Mouse (Mus musculus) CD4-positive, CD25-positive, alpha-beta regulatory T cell, adult 4 months (primary cell): ENCODE measurements around the gene Per2. TPM values are rescaled to one million over a fixed set of nuclear protein-coding genes. Genes with fewer than 3 reads are reported as not detected.
"Not testable (repeated sequence)": the region's sequence is repeated elsewhere in the genome, so short reads cannot be mapped to it uniquely, and the experiment has no call there.

Experiments
- ATAC-seq: one replicate; pipeline ENCODE4 v1.8.0; 2017
- polyA plus RNA-seq, 2 experiments: library from polyadenylated mRNA; unstranded; fragments of 100-300 nt; shearing (Covaris generic); gene quantifications; one replicate each; pipeline ENCODE4 v1.2.1; 2017

The Per2 gene
- polyA plus RNA-seq: 1 to 10 TPM; 1.9 to 2.1 TPM

GRCm38 (mm10) chr1:91459059-91459809 is at the start of gene Per2:
Per2 (minus strand) TSS chr1:91459324.
- ATAC-seq: peak; percentile 95

- ATAC-seq: no peak
Observed at GRCm38 (mm10) chr1:91504615-91505014, 45.5 kb upstream of the Per2 start.

GRCm38 (mm10) chr1:91498579-91498978 is 39.5 kb upstream of the Per2 start:
- ATAC-seq: no peak

DNA sequence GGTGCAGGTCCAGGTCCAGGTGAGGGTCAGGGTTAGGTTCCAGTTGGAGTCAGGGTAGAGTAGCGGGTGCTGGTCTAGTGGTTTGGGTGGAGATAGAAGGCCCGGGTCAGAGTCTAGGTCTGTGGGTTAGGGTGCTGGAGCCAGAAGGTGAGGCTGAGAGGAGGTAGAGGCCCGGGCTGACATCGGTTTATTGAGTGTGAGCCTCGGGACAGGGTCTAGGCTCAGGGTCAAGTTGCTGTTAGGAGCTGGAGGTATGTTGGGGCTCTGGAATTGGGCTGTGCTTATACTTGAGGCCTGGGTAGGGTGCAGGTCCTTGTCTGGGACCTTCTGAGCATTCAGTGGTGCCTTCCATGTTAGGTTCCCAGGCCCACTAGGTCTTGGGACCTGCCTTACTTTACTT is 36.2 kb upstream of the Per2 start:
- no peak for ATAC-seq

GRCm38 (mm10) chr1:91494457-91495140 is 35.5 kb upstream of the Per2 start, which contains the start of gene Traf3ip1:
Traf3ip1 (plus strand) TSS chr1:91494647.
- ATAC-seq: peak; percentile 97

DNA sequence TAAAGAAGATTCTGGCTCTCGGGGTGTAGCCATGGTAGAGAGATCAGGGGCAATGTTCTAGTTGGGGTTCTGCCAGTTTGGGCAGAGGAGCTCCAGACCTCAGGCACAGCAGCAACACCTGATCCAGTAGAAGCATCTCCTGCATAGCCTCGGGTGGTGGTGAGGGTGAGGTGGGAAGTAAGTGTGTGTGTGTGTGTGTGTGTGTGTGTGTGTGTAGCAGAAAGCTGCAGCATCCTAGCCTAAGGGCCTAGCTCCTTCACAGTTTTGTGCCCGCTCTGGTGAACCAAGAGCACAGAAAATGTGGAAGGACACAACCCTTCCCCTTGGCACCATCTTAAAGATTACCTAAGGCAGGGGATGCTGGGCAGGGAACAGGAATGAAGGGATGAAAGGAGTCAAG is 34.8 kb upstream of the Per2 start:
- ATAC-seq: no peak

GRCm38 (mm10) chr1:91492740-91493139 is 33.6 kb upstream of the Per2 start:
- ATAC-seq: no peak

DNA sequence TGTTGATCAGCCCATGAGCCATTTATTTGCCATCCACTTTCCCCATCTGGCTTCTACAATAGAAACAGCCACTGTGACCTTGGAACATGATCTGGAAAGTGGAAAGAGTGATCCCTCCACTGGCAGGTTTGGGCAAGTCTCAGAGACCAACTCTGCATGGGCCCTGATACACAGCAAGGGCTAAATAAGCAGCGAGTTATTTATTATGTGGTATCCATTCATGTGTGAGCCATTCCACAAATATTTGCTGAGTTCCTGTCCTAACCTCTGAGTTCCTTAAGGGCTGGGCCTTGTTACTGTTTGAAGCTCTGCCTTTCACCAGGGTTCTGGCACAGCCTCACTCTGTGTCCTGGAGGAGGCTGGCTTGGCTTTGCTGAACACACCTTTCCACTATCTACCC is 31.2 kb upstream of the Per2 start:
- ATAC-seq: no peak

GRCm38 (mm10) chr1:91486165-91486564 is 27.0 kb upstream of the Per2 start:
- no peak for ATAC-seq

DNA sequence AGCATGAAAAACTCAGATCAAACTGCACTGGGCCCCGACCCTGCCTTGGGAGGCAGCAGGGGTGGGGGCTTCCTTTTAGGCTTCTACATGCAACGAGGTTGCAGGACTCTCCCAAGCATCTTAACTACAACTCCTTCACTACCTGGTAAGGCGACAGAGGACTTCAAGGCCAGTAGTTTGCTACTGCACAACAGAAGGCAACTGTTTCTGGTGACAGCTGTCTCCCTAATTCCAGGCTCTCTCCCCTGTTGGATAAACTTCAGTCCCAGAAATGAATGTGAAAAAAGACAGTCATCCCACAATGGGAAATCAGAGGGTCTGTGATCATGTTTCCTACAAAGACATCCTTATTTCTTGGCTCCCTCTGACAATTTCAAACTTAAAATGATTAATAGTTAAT is 26.3 kb upstream of the Per2 start:
- no peak for ATAC-seq

GRCm38 (mm10) chr1:91484011-91484346 is 24.9 kb upstream of the Per2 start:
- no peak for ATAC-seq

DNA sequence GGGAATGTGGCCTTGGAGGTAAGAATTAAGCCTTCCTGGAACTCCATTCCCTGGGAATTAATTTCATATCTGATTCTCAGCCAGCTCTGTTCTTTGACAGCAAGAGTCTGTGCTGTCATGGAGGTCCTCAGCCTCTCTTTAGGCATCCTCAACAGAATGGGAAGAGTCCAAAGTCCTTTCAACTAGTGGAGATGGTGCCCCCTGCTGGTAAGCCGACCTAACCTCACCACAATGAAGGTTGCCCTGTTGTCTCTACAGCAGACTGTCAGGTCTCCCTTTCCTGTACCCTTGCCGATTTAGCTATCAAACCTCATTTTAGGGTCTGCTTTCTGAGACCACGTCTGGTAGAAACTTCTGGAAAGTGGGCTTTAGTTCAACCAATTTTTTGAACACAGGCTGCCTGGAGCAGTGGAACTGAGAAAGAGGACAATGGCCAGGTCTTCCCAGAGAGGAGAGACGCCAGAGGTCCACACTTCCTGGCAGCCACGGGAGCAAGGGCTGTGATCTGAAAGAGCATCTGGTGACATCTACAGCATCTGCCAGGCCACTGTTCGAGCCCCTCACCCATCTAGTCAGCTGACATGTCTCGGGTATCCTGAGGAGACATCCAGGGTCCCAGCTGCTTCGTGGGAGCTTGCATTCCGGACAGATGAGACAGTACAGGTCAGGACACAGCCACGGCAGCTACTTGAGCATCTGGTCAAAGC is 24.3 kb upstream of the Per2 start:
- peak; percentile 72 for ATAC-seq

DNA sequence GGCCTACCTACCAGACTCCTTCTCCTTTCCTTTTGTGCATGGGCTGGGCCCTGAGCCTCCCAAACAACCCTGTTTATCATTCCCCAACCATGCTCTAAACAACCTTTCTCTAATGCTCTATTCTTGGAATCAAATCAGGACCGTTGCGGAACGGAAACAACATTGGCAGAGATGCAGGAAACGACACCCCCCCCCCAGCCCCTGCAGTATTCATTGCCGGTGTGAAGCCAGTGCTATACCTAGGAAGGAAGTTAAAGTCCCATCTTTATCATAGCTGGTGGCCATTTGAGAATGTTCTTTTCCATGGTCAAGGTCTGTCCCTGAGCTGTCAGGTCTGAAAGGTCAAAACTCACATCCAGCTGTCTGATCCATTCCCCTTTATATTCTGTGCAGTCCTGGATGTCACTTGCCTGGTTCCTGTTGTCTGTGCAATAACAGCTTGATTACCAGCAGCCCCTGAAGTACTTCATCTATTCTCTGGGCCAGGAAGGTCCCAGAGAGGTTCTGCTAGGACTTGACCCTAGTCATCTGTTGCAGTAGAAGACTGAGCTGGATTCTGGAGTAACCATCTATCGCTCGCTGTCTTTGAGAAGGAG is 23.6 kb upstream of the Per2 start:
- ATAC-seq: no peak

DNA sequence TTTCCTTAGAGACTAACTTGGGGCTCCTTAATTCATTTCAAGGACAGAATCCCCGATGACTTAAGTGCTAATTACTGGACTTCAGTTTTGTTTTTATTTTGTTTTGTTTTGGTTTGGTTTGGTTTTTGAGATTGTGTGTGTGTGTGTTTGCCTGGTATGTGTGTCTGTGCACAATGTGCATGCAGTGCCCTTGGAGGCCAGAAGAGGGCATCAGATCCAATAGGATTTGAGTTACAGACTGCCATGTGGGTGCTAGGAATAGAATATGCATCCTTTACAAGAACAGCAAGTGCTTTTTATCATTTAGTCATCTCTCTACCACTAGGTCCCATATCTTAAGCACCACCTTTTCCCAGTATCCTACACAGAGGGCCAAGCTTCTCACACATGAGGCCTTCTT is 19.8 kb upstream of the Per2 start:
- no peak for ATAC-seq

DNA sequence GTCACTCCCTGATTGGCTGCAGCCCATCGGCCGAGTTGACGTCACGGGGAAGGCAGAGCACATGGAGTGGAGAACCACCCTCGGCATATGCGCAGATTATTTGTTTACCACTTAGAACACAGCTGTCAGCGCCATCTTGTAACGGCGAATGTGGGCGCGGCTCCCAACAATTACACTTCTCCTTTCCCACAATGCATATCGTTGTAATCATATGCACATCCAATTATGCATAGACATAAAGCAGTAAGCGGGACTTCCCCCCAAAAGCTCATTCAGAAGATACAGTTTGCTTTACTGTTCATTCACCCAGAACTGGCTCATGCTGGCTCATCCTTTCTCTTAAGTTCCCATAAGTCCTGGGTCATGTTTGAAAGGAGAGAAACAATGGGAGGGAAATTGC is 19.0 kb upstream of the Per2 start:
- ATAC-seq: not testable (repeated sequence)

- ATAC-seq: no peak
Observed at GRCm38 (mm10) chr1:91469888-91470419, 10.8 kb upstream of the Per2 start.

DNA sequence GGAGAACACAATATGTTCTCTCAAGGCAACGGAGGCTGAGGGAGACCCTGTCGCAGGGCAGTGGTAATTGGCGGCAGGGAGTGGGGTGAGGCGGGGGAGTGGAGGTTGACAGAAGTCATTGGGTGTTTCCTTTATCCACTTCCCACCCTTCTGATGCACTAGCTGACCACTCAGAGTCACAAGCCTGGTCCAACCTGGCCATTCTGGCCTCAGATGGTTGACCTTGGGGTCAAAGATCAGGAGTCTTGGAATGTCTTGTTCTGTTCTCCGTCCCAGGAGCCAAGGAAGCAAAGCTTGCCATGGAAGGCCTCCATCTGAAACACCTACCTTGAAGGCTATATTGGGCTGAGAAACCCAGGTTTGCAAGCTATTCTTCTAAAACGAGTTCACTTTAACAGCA is 7.1 kb upstream of the Per2 start:
- no peak for ATAC-seq

GRCm38 (mm10) chr1:91465244-91465643 is 6.1 kb upstream of the Per2 start:
- no peak for ATAC-seq

- no peak for ATAC-seq
Observed at GRCm38 (mm10) chr1:91464436-91464835, 5.3 kb upstream of the Per2 start.

DNA sequence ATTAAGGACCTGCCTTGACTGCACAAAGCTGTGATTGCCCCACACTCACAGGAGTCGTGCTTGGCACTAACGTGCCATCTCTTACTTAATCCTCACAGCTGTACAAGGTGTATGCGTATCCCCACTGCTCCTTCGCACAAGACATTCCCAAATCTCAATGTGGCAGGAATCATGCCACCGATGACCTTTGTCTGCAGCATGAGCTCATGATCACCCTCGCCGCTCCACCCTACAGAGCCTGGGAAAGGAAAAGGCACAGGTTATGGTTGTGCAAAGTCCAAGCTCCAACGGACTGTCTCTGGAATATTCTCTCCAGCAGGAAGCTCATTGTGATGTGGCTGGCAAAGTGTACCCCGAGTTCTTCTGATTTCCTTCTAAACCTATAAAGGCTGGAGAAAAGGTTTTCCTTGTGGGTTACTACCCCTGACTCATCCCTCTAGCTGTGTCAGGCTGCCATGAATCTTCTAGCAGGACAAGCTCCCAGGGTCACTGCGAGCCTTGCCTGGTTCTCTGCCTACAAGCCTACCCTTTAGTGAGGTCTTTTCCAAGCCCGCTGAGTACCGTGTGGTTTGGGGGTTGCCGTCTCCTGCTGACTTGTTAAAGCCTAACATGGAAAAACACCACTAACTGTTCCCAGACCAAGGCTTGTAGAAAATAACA is 4.3 kb upstream of the Per2 start:
- no peak for ATAC-seq

DNA sequence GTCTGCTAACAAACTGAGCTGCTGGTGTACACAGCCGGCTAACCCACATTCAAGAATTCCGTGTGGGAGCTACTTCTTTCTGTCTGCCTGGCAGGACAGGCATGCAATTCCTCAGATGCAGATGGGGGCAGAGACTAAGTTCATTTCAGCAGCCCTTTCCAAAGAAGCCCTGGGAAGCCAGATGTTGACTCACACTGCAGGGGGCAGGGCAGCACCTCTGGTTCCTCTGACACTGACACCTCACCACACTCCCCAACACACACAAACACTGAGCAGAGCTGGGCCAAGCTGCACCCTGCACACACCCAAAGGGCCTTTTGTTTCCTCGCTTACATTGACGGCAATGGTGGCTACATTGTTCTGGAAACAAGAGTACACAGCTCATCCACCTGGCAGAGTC is 1.4 kb upstream of the Per2 start:
- ATAC-seq: no peak

DNA sequence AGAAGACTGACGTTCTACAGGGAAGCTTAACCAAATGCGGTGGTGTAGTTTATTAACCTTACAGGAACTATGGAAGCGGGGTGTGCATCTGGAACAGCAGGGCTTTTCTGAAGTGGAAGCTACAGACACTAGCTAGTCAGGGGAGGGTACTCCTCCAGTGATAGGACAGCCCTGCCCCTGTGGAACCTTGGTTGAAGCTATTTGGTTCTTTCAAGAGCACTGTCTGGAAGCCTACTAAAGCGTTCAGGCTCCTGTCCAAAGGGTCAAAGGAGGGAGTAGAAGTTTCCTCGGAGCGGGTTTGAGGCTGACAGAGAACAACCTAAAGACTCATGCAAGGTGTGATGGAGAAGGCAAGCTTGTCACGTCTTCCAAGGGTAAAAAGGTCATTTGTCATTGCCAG is 945 bp upstream of the Per2 start:
- ATAC-seq: no peak
